Mouse (Mus musculus) heart, embryonic 10.5 days (tissue): ENCODE measurements around the gene Cd101. TPM values are rescaled to one million over a fixed set of nuclear protein-coding genes. Genes with fewer than 3 reads are reported as not detected.

Experiments used
- DNase-seq: peaks from one replicate; pipeline ENCODE4 v3.0.0-alpha.2; 2017; ENCODE audit warnings: low spot score
- H3K27ac ChIP-seq: fragments of 300-500 bp; sonication (generic); 2 replicates; pipeline ENCODE4 v1.5.1; 2016; ENCODE audit warnings: mild to moderate bottlenecking
- H3K27me3 ChIP-seq: fragments of 300-500 bp; sonication (generic); 2 replicates; pipeline ENCODE4 v1.6.1; 2016; ENCODE audit warnings: mild to moderate bottlenecking; ENCODE audit not compliant: poor library complexity, insufficient read depth, severe bottlenecking
- H3K36me3 ChIP-seq: fragments of 300-500 bp; sonication (generic); 2 replicates; pipeline ENCODE4 v1.6.1; 2016; ENCODE audit warnings: mild to moderate bottlenecking, moderate library complexity
- H3K4me1 ChIP-seq: fragments of 300-500 bp; sonication (generic); 2 replicates; pipeline ENCODE4 v1.6.1; 2016; ENCODE audit warnings: mild to moderate bottlenecking
- H3K4me3 ChIP-seq: fragments of 300-500 bp; sonication (generic); 2 replicates; pipeline ENCODE4 v1.5.1; 2016; ENCODE audit warnings: mild to moderate bottlenecking, moderate library complexity
- H3K9me3 ChIP-seq: fragments of 300-500 bp; sonication (generic); 2 replicates; pipeline ENCODE4 v1.6.1; 2016; ENCODE audit warnings: mild to moderate bottlenecking, moderate library complexity
- WGBS: fragments of 180-500 bp; shearing (Covaris S2); methylation state at CpG from one replicate; pipeline ENCODE4 v1.1.7; 2016; 5-methylcytosine and 5-hydroxymethylcytosine counted together
- polyA plus RNA-seq: library from polyadenylated mRNA; unstranded; fragments of >200 nt; fragmentation: Nextera tagmentation; extraction: Ambion mirVana; gene quantifications from 2 replicates; pipeline ENCODE4 v1.2.1, GENCODE M21; 2016

Gene Cd101
- polyA plus RNA-seq, 1 experiment from 2014 or later, result 0.50 TPM

GRCm38 (mm10) chr3:101034509-101034908 is 5.2 kb upstream of the Cd101 start:
- DNase-seq, result no peak
- no peaks in the 10 kb centered on the region for H3K9me3 ChIP-seq
- 77% methylated on average over 9 of the region's 9 CpGs for WGBS

GRCm38 (mm10) chr3:101033644-101034043 is 4.3 kb upstream of the Cd101 start:
- no peaks in the 10 kb centered on the region for H3K9me3 ChIP-seq
- DNase-seq, result no peak
- 38% methylated on average over 4 of the region's 4 CpGs for WGBS
- 0 out of 2 replicates have a peak, but pooled peaks cover 3% of the 10 kb centered on the region for H3K36me3 ChIP-seq
- H3K27me3 ChIP-seq, result no peaks in the 10 kb centered on the region
- H3K4me1 ChIP-seq, result peaks cover 41% of the 10 kb centered on the region
- no peak overlapping the region for H3K4me3 ChIP-seq
- H3K27ac ChIP-seq, result peak overlapping the region; percentile 52; the same call in 1 of the 2 replicates

More at GRCm38 (mm10) chr3:101034509-101034908, 5.2 kb upstream of the Cd101 start:
- 0 out of 2 replicates have a peak, but pooled peaks cover 3% of the 10 kb centered on the region for H3K36me3 ChIP-seq
- H3K4me3 ChIP-seq, result no peak overlapping the region
- no peak overlapping the region for H3K27ac ChIP-seq
- peaks cover 39% of the 10 kb centered on the region for H3K4me1 ChIP-seq
- no peaks in the 10 kb centered on the region for H3K27me3 ChIP-seq

- DNase-seq, result no peak
- H3K4me1 ChIP-seq, result peaks cover 32% of the 10 kb centered on the region
- H3K36me3 ChIP-seq, result no peaks in the 10 kb centered on the region
- WGBS, result 53% methylated on average over 7 of the region's 7 CpGs
- H3K9me3 ChIP-seq, result no peaks in the 10 kb centered on the region
- no peak overlapping the region for H3K4me3 ChIP-seq
- H3K27me3 ChIP-seq, result no peaks in the 10 kb centered on the region
- H3K27ac ChIP-seq, result peak overlapping the region; percentile 60; the same call in 1 of the 2 replicates
Measured at GRCm38 (mm10) chr3:101031456-101032142, 2.2 kb upstream of the Cd101 start.

- H3K9me3 ChIP-seq, result no peaks in the 10 kb centered on the region
- H3K4me3 ChIP-seq, result no peak overlapping the region
- 81% methylated on average over 1 of the region's 1 CpGs for WGBS
- DNase-seq, result no peak
- H3K4me1 ChIP-seq, result peaks cover 35% of the 10 kb centered on the region
- H3K27ac ChIP-seq, result peak overlapping the region; percentile 60; the same call in 1 of the 2 replicates
- no peaks in the 10 kb centered on the region for H3K36me3 ChIP-seq
- no peaks in the 10 kb centered on the region for H3K27me3 ChIP-seq
Measured at GRCm38 (mm10) chr3:101030630-101031029, 1.3 kb upstream of the Cd101 start.

- Histone ChIP-seq H3K9me3 (no peaks in the 10 kb centered on the region), H3K4me3 (no peak overlapping the region), H3K27me3 (no peaks in the 10 kb centered on the region), H3K4me1 (peaks cover 24% of the 10 kb centered on the region), H3K27ac (no peak overlapping the region), H3K36me3 (no peaks in the 10 kb centered on the region)
- no peak for DNase-seq
- WGBS, result 39% methylated on average over 1 of the region's 1 CpGs
Measured at GRCm38 (mm10) chr3:101026741-101027140, 2.6 kb downstream of the Cd101 start.

- Histone ChIP-seq H3K9me3 (no peaks in the 10 kb centered on the region), H3K27me3 (no peaks in the 10 kb centered on the region), H3K36me3 (no peaks in the 10 kb centered on the region), H3K4me3 (no peak overlapping the region), H3K4me1 (peaks cover 15% of the 10 kb centered on the region; the same call in 1 of the 2 replicates), H3K27ac (no peak overlapping the region)
- DNase-seq, result no peak
- WGBS, result 81% methylated on average over 6 of the region's 6 CpGs
Measured at GRCm38 (mm10) chr3:101022967-101023366, 6.4 kb downstream of the Cd101 start.

- H3K4me3 ChIP-seq, result no peak overlapping the region
- no peaks in the 10 kb centered on the region for H3K36me3 ChIP-seq
- H3K27me3 ChIP-seq, result no peaks in the 10 kb centered on the region
- H3K9me3 ChIP-seq, result no peaks in the 10 kb centered on the region
- peak overlapping the region; percentile 29; the same call in 1 of the 2 replicates for H3K27ac ChIP-seq
- DNase-seq, result no peak
- H3K4me1 ChIP-seq, result peaks cover 19% of the 10 kb centered on the region
- 68% methylated on average over 8 of the region's 8 CpGs for WGBS
Measured at GRCm38 (mm10) chr3:101021481-101022051, 7.8 kb downstream of the Cd101 start.

GRCm38 (mm10) chr3:101021073-101021472 is 8.3 kb downstream of the Cd101 start:
- Histone ChIP-seq H3K36me3 (no peaks in the 10 kb centered on the region), H3K9me3 (no peaks in the 10 kb centered on the region), H3K27ac (no peak overlapping the region), H3K4me3 (no peak overlapping the region), H3K4me1 (peaks cover 21% of the 10 kb centered on the region), H3K27me3 (no peaks in the 10 kb centered on the region)
- no peak for DNase-seq
- WGBS, result 80% methylated on average over 5 of the region's 5 CpGs

- H3K27me3 ChIP-seq, result no peaks in the 10 kb centered on the region
- no peak for DNase-seq
- H3K9me3 ChIP-seq, result no peaks in the 10 kb centered on the region
- no peak overlapping the region for H3K27ac ChIP-seq
- no peak overlapping the region for H3K4me3 ChIP-seq
- WGBS, result 85% methylated on average over 6 of the region's 6 CpGs
- H3K36me3 ChIP-seq, result no peaks in the 10 kb centered on the region
- peaks cover 25% of the 10 kb centered on the region for H3K4me1 ChIP-seq
Measured at GRCm38 (mm10) chr3:101018494-101018893, 10.9 kb downstream of the Cd101 start.

- Histone ChIP-seq H3K36me3 (no peaks in the 10 kb centered on the region; the same call in 1 of the 2 replicates), H3K27ac (no peak overlapping the region), H3K4me3 (no peak overlapping the region), H3K27me3 (no peaks in the 10 kb centered on the region), H3K4me1 (peaks cover 27% of the 10 kb centered on the region), H3K9me3 (no peaks in the 10 kb centered on the region)
- WGBS, result 93% methylated on average over 7 of the region's 7 CpGs
- no peak for DNase-seq
Measured at GRCm38 (mm10) chr3:101016050-101016449, 13.3 kb downstream of the Cd101 start.

- Histone ChIP-seq H3K4me3 (no peak overlapping the region), H3K4me1 (peaks cover 26% of the 10 kb centered on the region), H3K9me3 (no peaks in the 10 kb centered on the region), H3K27me3 (no peaks in the 10 kb centered on the region), H3K36me3 (no peaks in the 10 kb centered on the region; the same call in 1 of the 2 replicates), H3K27ac (0 out of 2 replicates have a peak overlapping the region, but pooled peaks have one; percentile 3)
- DNase-seq, result no peak
- 43% methylated on average over 4 of the region's 4 CpGs for WGBS
Measured at GRCm38 (mm10) chr3:101015254-101015653, 14.1 kb downstream of the Cd101 start.

- no peak for DNase-seq
- Histone ChIP-seq H3K4me3 (no peak overlapping the region), H3K27ac (no peak overlapping the region), H3K27me3 (no peaks in the 10 kb centered on the region), H3K4me1 (peaks cover 26% of the 10 kb centered on the region), H3K36me3 (no peaks in the 10 kb centered on the region; the same call in 1 of the 2 replicates), H3K9me3 (no peaks in the 10 kb centered on the region)
- 82% methylated on average over 3 of the region's 3 CpGs for WGBS
Measured at GRCm38 (mm10) chr3:101013536-101013935, 15.8 kb downstream of the Cd101 start.

- Histone ChIP-seq H3K27ac (peak overlapping the region; percentile 25; the same call in 1 of the 2 replicates), H3K9me3 (no peaks in the 10 kb centered on the region), H3K36me3 (no peaks in the 10 kb centered on the region; the same call in 1 of the 2 replicates), H3K4me1 (peaks cover 26% of the 10 kb centered on the region), H3K27me3 (no peaks in the 10 kb centered on the region), H3K4me3 (no peak overlapping the region)
- 91% methylated on average over 10 of the region's 10 CpGs for WGBS
- DNase-seq, result no peak
Measured at GRCm38 (mm10) chr3:101013005-101013404, 16.4 kb downstream of the Cd101 start.
